Mouse (Mus musculus): ENCODE results near the gene Anln. TPM values are rescaled to one million over a fixed set of nuclear protein-coding genes. Genes with fewer than 3 reads are reported as not detected.
"Not testable (repeated sequence)": the region's sequence is repeated elsewhere in the genome, so short reads cannot be mapped to it uniquely, and the experiment has no call there.

Gene Anln
- polyA plus RNA-seq, 1 experiment from 2014 or later = 35.3 TPM

DNA sequence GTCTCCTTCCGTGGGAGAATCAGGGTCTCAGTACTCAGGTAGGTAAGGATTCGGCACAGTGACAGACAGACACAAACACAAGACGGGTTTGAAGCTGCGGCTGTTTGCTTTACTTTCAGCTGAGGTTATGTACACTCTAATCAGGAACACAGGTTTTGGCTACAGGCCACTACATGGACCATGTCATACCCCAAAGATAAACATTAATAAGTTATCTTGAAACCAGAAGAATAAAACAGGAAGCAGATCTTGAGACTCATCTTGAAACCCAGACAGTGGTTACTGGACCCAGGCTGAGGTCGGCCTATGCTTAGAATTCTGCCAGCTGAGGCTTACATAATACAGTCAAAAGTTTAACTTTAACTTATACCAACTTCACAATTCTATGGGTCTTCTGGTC is 75.8 kb downstream of the Anln start:
- H3K4me1 ChIP-seq = no peaks in the 10 kb centered on the region
- no peaks in the 10 kb centered on the region for H3K36me3 ChIP-seq
- H3K27me3 ChIP-seq (replicated peaks) = no peaks in the 10 kb centered on the region
- no peak overlapping the region for H3K4me3 ChIP-seq
- ATAC-seq = no peak
- H3K27ac ChIP-seq = no peak overlapping the region
- peaks cover 21% of the 10 kb centered on the region for H3K9me3 ChIP-seq (replicated peaks)
- no peak overlapping the region for H3K4me2 ChIP-seq
- no peak overlapping the region for H3K9ac ChIP-seq
- WGBS (ENCODE audit: insufficient replicate concordance) = 67% methylated on average over 5 of the region's 5 CpGs

DNA sequence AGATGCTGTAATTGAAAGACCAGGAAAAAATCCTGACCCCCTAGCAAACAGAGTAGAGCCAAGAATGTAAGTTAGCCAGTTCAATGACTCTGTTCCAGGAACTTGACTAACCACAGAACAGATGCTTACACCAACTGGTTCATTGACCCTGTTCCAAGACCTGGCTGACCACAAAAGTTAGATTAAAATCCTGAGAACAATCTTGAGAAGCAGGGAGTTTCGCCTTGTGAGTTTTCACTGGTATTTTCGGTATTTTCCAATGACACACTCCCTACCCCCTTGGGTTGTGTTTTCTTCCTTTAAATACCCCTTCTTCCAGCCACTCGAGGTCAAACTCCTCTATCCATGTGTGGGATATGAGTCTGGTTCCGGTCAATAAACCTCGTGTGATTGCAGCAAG is 79.3 kb downstream of the Anln start:
- H3K9me3 ChIP-seq (replicated peaks) = peaks cover 13% of the 10 kb centered on the region
- H3K27ac ChIP-seq = no peak overlapping the region
- 78% methylated on average over 5 of the region's 5 CpGs for WGBS (ENCODE audit: insufficient replicate concordance)
- H3K4me1 ChIP-seq = peaks cover 12% of the 10 kb centered on the region
- peaks cover 6% of the 10 kb centered on the region; the same call in 1 of the 2 replicates for H3K36me3 ChIP-seq
- H3K4me3 ChIP-seq = no peak overlapping the region
- no peak overlapping the region for H3K4me2 ChIP-seq
- no peaks in the 10 kb centered on the region for H3K27me3 ChIP-seq (replicated peaks)
- no peak for ATAC-seq
- H3K9ac ChIP-seq = no peak overlapping the region

DNA sequence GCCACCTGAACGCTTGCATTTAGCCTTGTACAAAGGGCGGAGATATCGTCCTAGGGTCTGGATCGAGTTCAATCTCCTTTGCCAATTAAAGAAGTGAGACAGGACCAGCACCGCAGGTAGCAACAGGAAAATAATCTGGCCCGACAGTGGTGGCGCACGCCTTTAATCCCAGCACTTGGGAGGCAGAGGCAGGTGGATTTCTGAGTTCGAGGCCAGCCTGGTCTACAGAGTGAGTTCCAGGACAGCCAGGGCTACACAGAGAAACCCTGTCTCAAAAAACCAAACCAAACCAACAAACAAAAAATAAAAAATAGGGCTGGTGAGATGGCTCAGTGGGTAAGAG is 81.1 kb downstream of the Anln start:
- peak overlapping the region; percentile 68 for H3K4me3 ChIP-seq
- peak overlapping the region; percentile 72 for H3K9ac ChIP-seq
- WGBS (ENCODE audit: insufficient replicate concordance) = 7% methylated on average over 9 of the region's 9 CpGs
- peak overlapping the region; percentile 80 for H3K4me2 ChIP-seq
- H3K36me3 ChIP-seq = peaks cover 17% of the 10 kb centered on the region
- H3K9me3 ChIP-seq (replicated peaks) = peaks cover 13% of the 10 kb centered on the region
- peak; percentile 46 for ATAC-seq
- H3K4me1 ChIP-seq = peaks cover 12% of the 10 kb centered on the region
- not testable (repeated sequence) for H3K27ac ChIP-seq; H3K27me3 ChIP-seq (replicated peaks)

DNA sequence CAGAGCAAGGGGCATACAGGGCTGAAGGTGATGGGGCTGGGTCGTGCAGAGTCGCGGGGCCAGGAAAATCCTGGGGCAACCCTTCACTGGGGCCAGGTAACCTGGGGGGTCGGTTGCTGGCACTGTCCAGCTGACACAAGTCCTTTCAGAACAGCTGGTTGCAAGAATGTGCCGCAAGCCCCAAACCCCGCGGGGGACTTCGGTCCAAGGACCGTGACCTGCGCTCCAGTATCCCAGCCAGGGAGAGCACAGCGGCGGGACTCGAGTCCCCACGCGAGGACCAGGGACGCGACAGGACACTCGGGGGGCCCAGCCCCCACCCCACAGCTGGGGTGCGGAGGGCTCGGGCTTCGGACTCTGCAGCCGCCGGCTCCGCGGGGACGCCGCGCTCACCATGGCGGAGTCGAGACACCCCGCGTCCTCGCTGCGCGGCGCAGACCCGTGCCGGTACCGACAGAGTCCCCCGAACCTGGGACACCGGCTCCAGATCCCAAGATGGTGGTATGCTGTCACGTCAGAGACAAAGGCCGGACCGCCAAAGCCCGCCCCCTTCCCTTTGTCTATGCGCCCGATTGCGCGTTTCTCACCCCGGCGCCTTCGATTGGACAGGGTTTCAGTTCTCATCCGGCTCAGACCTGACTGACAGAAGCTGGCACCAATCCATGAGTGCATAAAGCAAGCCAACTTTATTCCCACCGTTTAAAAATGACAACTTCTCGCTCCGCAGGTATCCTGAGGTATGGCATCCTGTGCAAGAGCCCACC is 81.7 kb downstream of the Anln start, which contains the start of gene Zfp810:
Gene Zfp810 (minus strand): TSS at position 493 of the 764 bp plus-strand sequence.
- H3K27ac ChIP-seq = peak within 1 kb of the TSS; percentile 23; the same call in 1 of the 2 replicates
- peak; percentile 97 for ATAC-seq
- WGBS (ENCODE audit: insufficient replicate concordance) = under 1% methylated on average over 56 of the region's 56 CpGs

DNA sequence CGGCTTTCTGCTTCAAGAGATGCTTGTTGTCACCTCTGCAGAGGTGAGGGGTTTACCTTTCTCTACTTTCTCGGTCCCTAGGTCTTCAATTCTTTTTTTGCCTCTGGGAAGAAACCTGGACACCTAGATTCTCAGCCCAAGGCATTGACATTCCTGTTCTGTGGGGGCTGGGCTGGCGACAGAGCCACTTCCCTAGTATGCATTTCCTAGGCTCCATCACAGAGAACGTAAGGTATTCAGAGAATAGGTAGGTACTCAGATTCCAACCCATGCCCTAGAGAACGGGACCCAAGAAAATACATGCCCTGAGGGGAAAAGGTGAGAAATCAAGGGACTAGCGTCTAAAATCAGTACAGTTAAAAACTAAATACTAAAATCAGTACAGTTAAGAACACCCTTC is 82.3 kb downstream of the Anln start:
- peaks cover 12% of the 10 kb centered on the region for H3K4me1 ChIP-seq
- peak overlapping the region; percentile 68 for H3K4me3 ChIP-seq
- peak overlapping the region; percentile 72 for H3K9ac ChIP-seq
- 22% methylated on average over 6 of the region's 6 CpGs for WGBS (ENCODE audit: insufficient replicate concordance)
- ATAC-seq = no peak
- peak overlapping the region; percentile 80 for H3K4me2 ChIP-seq
- H3K27ac ChIP-seq = no peak overlapping the region
- H3K36me3 ChIP-seq = peaks cover 28% of the 10 kb centered on the region
- H3K27me3 ChIP-seq (replicated peaks) = no peaks in the 10 kb centered on the region
- peaks cover 5% of the 10 kb centered on the region for H3K9me3 ChIP-seq (replicated peaks)

More for the DNA sequence above, 81.7 kb downstream of the Anln start, which contains the start of gene Zfp810:
- peaks cover 12% of the 10 kb centered on the region for H3K4me1 ChIP-seq
- no peaks in the 10 kb centered on the region for H3K27me3 ChIP-seq (replicated peaks)
- peaks cover 23% of the 10 kb centered on the region for H3K36me3 ChIP-seq
- H3K4me3 ChIP-seq = peak within 1 kb of the TSS; percentile 68
- H3K9me3 ChIP-seq (replicated peaks) = peaks cover 11% of the 10 kb centered on the region
- peak within 1 kb of the TSS; percentile 72 for H3K9ac ChIP-seq
- H3K4me2 ChIP-seq = peak within 1 kb of the TSS; percentile 80

DNA sequence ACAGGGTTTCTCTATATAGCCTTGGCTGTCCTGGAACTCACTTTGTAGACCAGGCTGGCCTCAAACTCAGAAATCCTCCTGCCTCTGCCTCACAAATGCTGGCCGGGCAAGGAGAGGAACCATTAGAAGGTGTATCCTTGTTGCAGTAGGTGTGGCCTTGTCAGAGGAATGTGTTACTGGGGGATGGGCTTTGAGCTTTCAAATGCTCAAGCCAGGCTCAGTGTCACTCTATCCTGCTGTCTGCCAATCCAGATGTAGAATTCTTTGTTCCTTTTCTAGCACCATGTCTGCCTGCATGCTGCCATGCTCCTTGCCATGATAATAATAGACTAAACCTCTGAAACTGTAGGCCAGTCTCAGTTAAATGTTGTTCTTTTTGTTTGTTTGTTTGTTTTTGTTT is 86.8 kb downstream of the Anln start:
- H3K27ac ChIP-seq = no peak overlapping the region
- no peaks in the 10 kb centered on the region for H3K9me3 ChIP-seq (replicated peaks)
- H3K9ac ChIP-seq = no peak overlapping the region
- peaks cover 55% of the 10 kb centered on the region for H3K36me3 ChIP-seq
- no peaks in the 10 kb centered on the region for H3K27me3 ChIP-seq (replicated peaks)
- 83% methylated on average over 1 of the region's 1 CpGs for WGBS (ENCODE audit: insufficient replicate concordance)
- no peak overlapping the region for H3K4me2 ChIP-seq
- no peak overlapping the region for H3K4me3 ChIP-seq
- peaks cover 12% of the 10 kb centered on the region for H3K4me1 ChIP-seq
- ATAC-seq = no peak

Other genes with a start within 250 kb of the Anln start
- gene Pigyl, start 232.3 kb downstream of the Anln start, polyA plus RNA-seq (2016; fragmentation: Nextera tagmentation; extraction: Ambion mirVana) = 41.1 and 46.3 TPM in 2 replicates
- 0.07 and 0.14 TPM in 2 replicates for gene Zfp872, start 201.1 kb downstream of the Anln start, polyA plus RNA-seq (2016; fragmentation: Nextera tagmentation; extraction: Ambion mirVana)
- gene Zfp809, start 163.5 kb downstream of the Anln start, polyA plus RNA-seq (2016; fragmentation: Nextera tagmentation; extraction: Ambion mirVana) = 11.7 and 12.3 TPM in 2 replicates
- 2.2 and 2.3 TPM in 2 replicates for gene Zfp599, start 129.3 kb downstream of the Anln start, polyA plus RNA-seq (2016; fragmentation: Nextera tagmentation; extraction: Ambion mirVana)
- 4.9 and 5.0 TPM in 2 replicates for gene Zfp810, start 81.5 kb downstream of the Anln start, polyA plus RNA-seq (2016; fragmentation: Nextera tagmentation; extraction: Ambion mirVana)
- 2.1 and 2.2 TPM in 2 replicates for gene 9530077C05Rik, start 22.3 kb upstream of the Anln start, polyA plus RNA-seq (2016; fragmentation: Nextera tagmentation; extraction: Ambion mirVana)
- gene Gm17545, start 65.1 kb upstream of the Anln start, polyA plus RNA-seq (2016; fragmentation: Nextera tagmentation; extraction: Ambion mirVana) = not detected in 2 replicates
- 55.7 and 56.0 TPM in 2 replicates for gene Rp9, start 80.6 kb upstream of the Anln start, polyA plus RNA-seq (2016; fragmentation: Nextera tagmentation; extraction: Ambion mirVana)
- 4.8 and 5.4 TPM in 2 replicates for gene Bbs9, start 86.5 kb upstream of the Anln start, polyA plus RNA-seq (2016; fragmentation: Nextera tagmentation; extraction: Ambion mirVana)